Mouse (Mus musculus) CH12.LX (cell line): ENCODE measurements around the gene Adora2a. TPM values are rescaled to one million over a fixed set of nuclear protein-coding genes. Genes with fewer than 3 reads are reported as not detected.

Experiments
- DNase-seq: peaks from one replicate; pipeline ENCODE4 v3.0.0-alpha.2; 2013; ENCODE audit errors: extremely low read depth
- H3K27ac ChIP-seq: 2 replicates; pipeline ENCODE4 v1.5.1; 2012; ENCODE audit warnings: low read depth, mild to moderate bottlenecking, control low read depth, moderate library complexity; ENCODE audit not compliant: insufficient read depth
- H3K27me3 ChIP-seq: replicated peaks from 2 replicates; pipeline ENCODE3; 2012; ENCODE audit warnings: inconsistent platforms
- H3K36me3 ChIP-seq, 2 experiments: replicated peaks in 1 of 2; 2 replicates each; pipeline versions ENCODE3 to v1.6.1; 2012; ENCODE audit warnings: inconsistent platforms in 1 of 2, low read length in 1 of 2, mild to moderate bottlenecking in 1 of 2, mixed read lengths in 1 of 2, moderate library complexity in 1 of 2; ENCODE audit not compliant: control insufficient read depth in 1 of 2, insufficient read depth in 1 of 2
- H3K4me1 ChIP-seq, 2 experiments: 2 replicates each; pipeline ENCODE4 v1.6.1; 2012; ENCODE audit warnings: inconsistent platforms in 1 of 2, moderate library complexity in 1 of 2; ENCODE audit not compliant: insufficient read depth in 2 of 2, control insufficient read depth in 1 of 2
- H3K4me2 ChIP-seq: 2 replicates; pipeline ENCODE4 v1.6.1; 2012; ENCODE audit warnings: low read depth, mild to moderate bottlenecking, control low read depth; ENCODE audit not compliant: poor library complexity, insufficient read depth, severe bottlenecking
- H3K4me3 ChIP-seq, 3 experiments: fragments of 150-350 bp in 1 of 3; sonication (generic) in 1 of 3; replicated peaks in 1 of 3; 2 replicates each; pipeline versions ENCODE3 to v1.5.1; 2011 to 2012; ENCODE audit warnings: low read depth in 2 of 3, low read length in 2 of 3, mild to moderate bottlenecking in 2 of 3, moderate library complexity in 2 of 3, control low read depth in 1 of 3, improper control_type of control experiment in 1 of 3, inconsistent platforms in 1 of 3, mixed read lengths in 1 of 3; ENCODE audit not compliant: poor library complexity in 1 of 3
- H3K79me2 ChIP-seq: replicated peaks from 2 replicates; pipeline ENCODE4 v1.6.1; 2012; ENCODE audit warnings: mild to moderate bottlenecking, moderate library complexity; ENCODE audit not compliant: control insufficient read depth, poor library complexity, insufficient read depth, severe bottlenecking; ENCODE audit errors: extremely low read depth
- H3K9ac ChIP-seq: 2 replicates; pipeline ENCODE4 v1.6.1; 2012; ENCODE audit warnings: low read depth, mild to moderate bottlenecking, control low read depth, moderate library complexity; ENCODE audit not compliant: insufficient read depth
- H3K9me3 ChIP-seq: replicated peaks from 2 replicates; pipeline ENCODE3; 2012; ENCODE audit warnings: low read length, inconsistent platforms, mixed read lengths
- BHLHE40 ChIP-seq: IDR thresholded peaks from 2 replicates; pipeline ENCODE4 v1.6.1; 2011; ENCODE audit warnings: mild to moderate bottlenecking, low read depth, low read length, improper control_type of control experiment
- CHD1 ChIP-seq: IDR thresholded peaks from 2 replicates; pipeline ENCODE4 v1.6.1; 2012; ENCODE audit warnings: low read depth, low read length, improper control_type of control experiment, inconsistent platforms
- CHD2 ChIP-seq: IDR thresholded peaks from 2 replicates; pipeline ENCODE4 v1.6.1; 2011; ENCODE audit warnings: low read length, improper control_type of control experiment
- CTCF ChIP-seq, 2 experiments: IDR thresholded peaks in 1 of 2; conservative IDR thresholded peaks in 1 of 2; 2 replicates each; pipeline ENCODE4 v1.5.1; 2011 to 2012; ENCODE audit warnings: low read depth in 2 of 2, low read length in 2 of 2, improper control_type of control experiment in 1 of 2, inconsistent platforms in 1 of 2, mild to moderate bottlenecking in 1 of 2, moderate library complexity in 1 of 2
- ELF1 ChIP-seq: IDR thresholded peaks from 2 replicates; pipeline ENCODE4 v1.6.1; 2014; ENCODE audit warnings: low read depth, mild to moderate bottlenecking, inconsistent platforms, low read length, improper control_type of control experiment
- EP300 ChIP-seq: IDR thresholded peaks from 2 replicates; pipeline ENCODE4 v1.6.1; 2011; ENCODE audit warnings: low read length, improper control_type of control experiment
- GABPA ChIP-seq: IDR thresholded peaks from 2 replicates; pipeline ENCODE4 v1.6.1; 2012; ENCODE audit warnings: low read depth, low read length, improper control_type of control experiment, inconsistent platforms; ENCODE audit not compliant: insufficient replicate concordance
- IRF4 ChIP-seq: IDR thresholded peaks from 2 replicates; pipeline ENCODE4 v1.6.1; 2014; ENCODE audit warnings: low read depth, mild to moderate bottlenecking, inconsistent platforms, low read length, improper control_type of control experiment
- JUN ChIP-seq: IDR thresholded peaks from 2 replicates; pipeline ENCODE4 v1.6.1; 2011; ENCODE audit warnings: low read depth, mild to moderate bottlenecking, low read length, improper control_type of control experiment, moderate library complexity; ENCODE audit not compliant: insufficient read depth
- JUND ChIP-seq: conservative IDR thresholded peaks from 2 replicates; pipeline ENCODE4 v1.6.1; 2011; ENCODE audit warnings: low read depth, low read length, improper control_type of control experiment
- MAZ ChIP-seq: IDR thresholded peaks from 2 replicates; pipeline ENCODE4 v1.6.1; 2012; ENCODE audit warnings: low read depth, mild to moderate bottlenecking, inconsistent platforms, low read length, improper control_type of control experiment, moderate library complexity
- MEF2A ChIP-seq: IDR thresholded peaks from 2 replicates; pipeline ENCODE4 v1.6.1; 2014; ENCODE audit warnings: low read depth, mild to moderate bottlenecking, inconsistent platforms, low read length, improper control_type of control experiment, borderline replicate concordance
- MXI1 ChIP-seq: IDR thresholded peaks from 2 replicates; pipeline ENCODE4 v1.6.1; 2011; ENCODE audit warnings: mild to moderate bottlenecking, low read depth, low read length, improper control_type of control experiment
- NRF1 ChIP-seq: IDR thresholded peaks from 2 replicates; pipeline ENCODE4 v1.6.1; 2014; ENCODE audit warnings: low read depth, mild to moderate bottlenecking, inconsistent platforms, low read length, improper control_type of control experiment, moderate library complexity
- POLR2A ChIP-seq: IDR thresholded peaks from 2 replicates; pipeline ENCODE4 v1.6.1; 2011; ENCODE audit warnings: low read depth, mild to moderate bottlenecking, improper control_type of control experiment, low read length
- RCOR1 ChIP-seq: conservative IDR thresholded peaks from 2 replicates; pipeline ENCODE4 v1.6.1; 2012; ENCODE audit warnings: low read depth, mild to moderate bottlenecking, inconsistent platforms, low read length, improper control_type of control experiment
- SMC3 ChIP-seq: IDR thresholded peaks from 2 replicates; pipeline ENCODE4 v1.6.1; 2011; ENCODE audit warnings: low read depth, low read length, improper control_type of control experiment
- TBP ChIP-seq: conservative IDR thresholded peaks from 2 replicates; pipeline ENCODE4 v1.6.1; 2011; ENCODE audit warnings: low read depth, low read length, improper control_type of control experiment
- ZMIZ1 ChIP-seq: IDR thresholded peaks from 2 replicates; pipeline ENCODE4 v1.6.1; 2012; ENCODE audit warnings: low read depth, mild to moderate bottlenecking, inconsistent platforms, low read length, improper control_type of control experiment
- dilution Hi-C: fragments of 300-500 bp; cut with MboI; formaldehyde crosslinking; loops from 2 replicates; pipeline ENCODE4 v1.14.3; 2020; ENCODE audit warnings: low sequenced_read_pairs; ENCODE audit not compliant: extremely low pct_unique_long_range_greater_than_20kb, extremely low pct_ligation_motif_present
- in situ Hi-C: fragments of 300-500 bp; cut with MboI; formaldehyde crosslinking; loops from 3 replicates; pipeline ENCODE4 v1.14.3; 2019; ENCODE audit warnings: low sequenced_read_pairs, low pct_ligation_motif_present, low pct_unique_long_range_greater_than_20kb, mixed read lengths
- polyA plus RNA-seq: library from polyadenylated mRNA; unstranded; fragments of >175 nt; gene quantifications from 2 replicates; pipeline ENCODE4 v1.2.1, GENCODE M21; 2012; ENCODE audit warnings: low read depth; ENCODE audit not compliant: insufficient read length
- total RNA-seq, 2 experiments: library from RNA; depleted of rRNA; stranded (reverse); fragments of 300-350 nt in 1 of 2; fragments of >200 nt in 1 of 2; gene quantifications; 2 replicates each; pipeline ENCODE4 v1.2.3; 2012 to 2014

Gene Adora2a
- total and polyA plus RNA-seq, 3 experiments, result 3.2 to 14.4 (median 7.6) TPM

DNA sequence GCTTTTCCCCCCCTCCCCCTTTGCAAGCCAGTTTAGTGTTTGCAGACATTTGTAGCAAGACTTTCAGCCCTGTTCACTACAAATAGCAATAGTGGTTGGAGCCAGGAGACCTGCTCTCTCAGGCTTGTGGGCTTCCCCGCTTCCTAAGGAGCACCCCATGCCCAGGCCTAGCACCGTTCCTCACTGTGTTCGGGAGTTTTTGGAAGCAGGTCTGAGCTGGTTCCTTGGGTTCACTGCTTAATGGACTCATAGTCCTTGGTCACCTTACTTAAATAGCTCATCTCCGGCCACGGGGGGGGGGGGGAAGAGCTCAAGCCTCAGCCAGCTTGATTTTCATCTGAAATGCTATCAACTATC, 12.7 kb upstream of the Adora2a start:
- no peak for DNase-seq
- in situ Hi-C loops (no loop called here), dilution Hi-C loops (no loop called here)
- Histone ChIP-seq H3K27ac (no peak overlapping the region), H3K79me2 (no peaks in the 10 kb centered on the region; the same call in 1 of the 2 replicates), H3K4me2 (no peak overlapping the region), H3K9me3 (no peaks in the 10 kb centered on the region), H3K36me3 (peaks cover 34 to 71% of the 10 kb centered on the region in 2 experiments), H3K27me3 (no peaks in the 10 kb centered on the region), H3K9ac (no peak overlapping the region), H3K4me1 (peaks cover 9 to 69% of the 10 kb centered on the region in 2 experiments), H3K4me3 (no peak overlapping the region)
- TF ChIP-seq JUND (no peak), MAZ (0 out of 2 replicates have a peak, but pooled peaks have one; percentile 27), CHD2 (no peak; the same call in 1 of the 2 replicates), CHD1 (no peak), MXI1 (no peak), TBP (no peak), BHLHE40 (no peak), GABPA (no peak), MEF2A (no peak), IRF4 (peak; percentile 25; the same call in 1 of the 2 replicates), POLR2A (no peak), SMC3 (no peak), EP300 (no peak), NRF1 (no peak), JUN (no peak), RCOR1 (no peak)

DNA sequence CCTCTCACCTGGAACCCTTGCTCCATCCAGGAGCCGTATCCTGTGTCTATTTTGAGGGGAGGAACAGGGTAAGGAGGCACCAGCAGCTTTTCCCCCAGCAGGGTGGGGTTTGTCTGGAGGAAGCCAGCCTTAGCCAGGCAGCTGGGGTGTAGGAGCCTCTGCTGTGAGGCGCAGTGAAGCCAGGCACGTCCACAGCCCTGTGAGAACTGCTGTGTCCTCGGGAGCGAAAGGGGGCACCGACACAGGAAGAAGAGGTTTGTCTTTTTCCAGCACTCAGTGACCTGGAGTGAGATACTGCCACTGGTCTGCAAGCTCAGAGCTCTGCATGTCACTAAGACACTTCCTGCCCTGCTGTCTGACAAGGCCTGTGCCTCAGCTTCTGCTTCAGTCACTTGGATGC, 12.3 kb upstream of the Adora2a start:
- no peak overlapping the region for H3K4me2 ChIP-seq
- H3K36me3 ChIP-seq, result peaks cover 35 to 71% of the 10 kb centered on the region in 2 experiments
- no peak for DNase-seq
- H3K27me3 ChIP-seq, result no peaks in the 10 kb centered on the region
- H3K9ac ChIP-seq, result no peak overlapping the region
- no peak for TF ChIP-seq EP300
- no peak for TF ChIP-seq CTCF (conservative IDR thresholded peaks at IDR 0.05 in 1 of 2, IDR thresholded peaks at IDR 0.05 in 1 of 2; ENCODE audit: low read depth in 2 of 2, low read length in 2 of 2)
- no peak for TF ChIP-seq MXI1
- no peak for TF ChIP-seq RCOR1
- no peak for TF ChIP-seq IRF4
- TF ChIP-seq MEF2A, result no peak
- TF ChIP-seq ELF1, result no peak
- TF ChIP-seq NRF1, result no peak
- TF ChIP-seq ZMIZ1, result no peak
- in situ Hi-C loops, result no loop called here
- H3K4me1 ChIP-seq, result peaks cover 9 to 65% of the 10 kb centered on the region in 2 experiments
- dilution Hi-C loops, result no loop called here
- no peak overlapping the region for H3K4me3 ChIP-seq
- peak overlapping the region; percentile 1; the same call in 1 of the 2 replicates for H3K27ac ChIP-seq
- no peaks in the 10 kb centered on the region for H3K9me3 ChIP-seq
- H3K79me2 ChIP-seq, result no peaks in the 10 kb centered on the region; the same call in 1 of the 2 replicates
